Mouse (Mus musculus) myocyte (in vitro differentiated cells): ENCODE results near the gene Sirt6.

ENCODE experiments used
- CEBPB ChIP-seq: IDR thresholded peaks from 2 replicates; pipeline ENCODE4 v1.6.1; 2011; ENCODE audit warnings: mild to moderate bottlenecking, moderate library complexity; ENCODE audit not compliant: poor library complexity, insufficient read depth, severe bottlenecking
- E2F4 ChIP-seq: IDR thresholded peaks from one replicate; pipeline ENCODE4 v1.6.1; 2011; ENCODE audit warnings: mild to moderate bottlenecking, control low read depth, moderate library complexity; ENCODE audit not compliant: insufficient read depth
- MAX ChIP-seq: IDR thresholded peaks from one replicate; pipeline ENCODE4 v1.6.1; 2011; ENCODE audit warnings: low read depth, mild to moderate bottlenecking, control low read depth
- MYOG ChIP-seq, 3 experiments: IDR thresholded peaks; one replicate each; pipeline ENCODE4 v1.6.1; 2011; ENCODE audit warnings: control low read depth in 2 of 3, low read depth in 2 of 3, mild to moderate bottlenecking in 2 of 3; ENCODE audit not compliant: insufficient read length in 2 of 3, control insufficient read depth in 1 of 3, insufficient read depth in 1 of 3
- POLR2A ChIP-seq: IDR thresholded peaks from one replicate; pipeline ENCODE4 v1.6.1; 2011; ENCODE audit warnings: low read depth, mild to moderate bottlenecking, control low read depth, moderate library complexity; ENCODE audit not compliant: insufficient read length
- POLR2AphosphoS2 ChIP-seq: IDR thresholded peaks from one replicate; pipeline ENCODE4 v1.6.1; 2011; ENCODE audit warnings: low read depth, control low read depth; ENCODE audit not compliant: insufficient read length
- REST ChIP-seq: IDR thresholded peaks from one replicate; pipeline ENCODE4 v1.6.1; 2011; ENCODE audit warnings: mild to moderate bottlenecking, control low read depth, moderate library complexity; ENCODE audit not compliant: insufficient read depth, insufficient read length
- TCF12 ChIP-seq: IDR thresholded peaks from one replicate; pipeline ENCODE4 v1.6.1; 2011; ENCODE audit warnings: mild to moderate bottlenecking, control low read depth; ENCODE audit not compliant: poor library complexity, insufficient read depth, severe bottlenecking
- TCF3 ChIP-seq: IDR thresholded peaks from one replicate; pipeline ENCODE4 v1.6.1; 2011; ENCODE audit warnings: low read depth, control low read depth; ENCODE audit not compliant: insufficient read length
- USF1 ChIP-seq: IDR thresholded peaks from one replicate; pipeline ENCODE4 v1.6.1; 2011; ENCODE audit warnings: low read depth, mild to moderate bottlenecking, control low read depth, moderate library complexity

DNA sequence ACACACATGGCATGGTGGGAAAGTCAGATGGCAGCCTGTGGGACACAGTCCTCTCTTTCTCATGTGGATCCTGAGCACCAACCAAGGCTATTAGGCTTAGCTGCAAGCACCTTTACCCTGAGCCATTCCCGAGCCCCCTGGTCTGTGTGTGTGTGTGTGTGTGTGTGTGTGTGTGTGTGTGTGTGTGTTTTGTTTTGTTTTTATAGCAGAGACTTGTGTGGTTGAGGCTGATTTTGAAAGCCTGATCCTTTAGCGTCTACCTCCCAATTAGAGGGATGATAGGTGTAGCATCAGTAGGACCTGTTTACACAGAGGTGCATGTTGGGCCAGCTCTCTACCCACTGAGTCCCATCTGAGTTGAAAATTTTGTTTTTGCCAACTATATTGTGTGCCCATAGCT lies 16.6 kb upstream of the Sirt6 start:
- TF ChIP-seq TCF12 (no peak), POLR2A (no peak), MYOG (IDR thresholded peaks at IDR 0.05; ENCODE audit: control insufficient read depth in 1 of 3, insufficient read depth in 1 of 3, insufficient read length in 2 of 3, low read depth in 2 of 3) (no peak), CEBPB (no peak), USF1 (no peak), POLR2AphosphoS2 (no peak), MAX (no peak), E2F4 (no peak), TCF3 (no peak), REST (no peak)
